Mouse (Mus musculus): ENCODE results near the gene Cradd.
A peak's percentile ranks its signal among the peaks of the same experiment; 100 is the strongest.

Cradd gene

DNA sequence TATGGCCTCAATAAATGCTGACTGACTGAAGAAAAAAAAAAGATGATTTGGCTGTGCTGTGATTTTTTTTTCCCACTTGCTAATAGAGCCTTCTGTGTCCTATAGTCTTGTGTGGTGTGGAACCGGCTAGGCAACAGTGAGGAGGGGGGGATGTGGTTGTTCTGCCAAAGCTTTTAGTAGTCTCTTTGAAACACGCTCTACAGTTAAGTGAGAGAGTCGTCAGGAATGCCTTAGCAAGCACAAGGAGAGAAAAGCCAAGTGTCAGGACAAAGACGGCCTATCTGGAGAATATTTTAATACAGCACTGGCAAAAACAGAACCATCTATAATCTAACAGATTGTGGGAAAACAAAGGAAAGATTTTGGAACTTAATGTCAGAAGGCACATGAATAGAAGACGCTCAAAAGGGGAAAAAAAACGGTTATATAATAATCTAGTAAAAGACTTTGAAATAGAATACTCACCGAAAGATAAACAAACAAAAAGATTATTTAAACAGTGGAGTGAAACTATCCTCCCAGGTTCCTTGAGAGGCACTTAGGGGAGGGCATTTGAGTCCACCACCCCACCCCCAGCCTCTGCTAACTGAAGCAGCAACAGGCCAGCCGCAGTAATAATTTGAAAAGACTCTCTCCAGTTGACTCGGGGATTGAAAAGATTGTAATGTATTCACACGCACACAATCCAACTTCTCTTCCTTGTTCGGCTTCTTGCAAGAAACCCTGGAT is 16.9 kb downstream of the Cradd start:
- peak; percentile 76 for DNase-seq (ENCODE audit: low spot score)

DNA sequence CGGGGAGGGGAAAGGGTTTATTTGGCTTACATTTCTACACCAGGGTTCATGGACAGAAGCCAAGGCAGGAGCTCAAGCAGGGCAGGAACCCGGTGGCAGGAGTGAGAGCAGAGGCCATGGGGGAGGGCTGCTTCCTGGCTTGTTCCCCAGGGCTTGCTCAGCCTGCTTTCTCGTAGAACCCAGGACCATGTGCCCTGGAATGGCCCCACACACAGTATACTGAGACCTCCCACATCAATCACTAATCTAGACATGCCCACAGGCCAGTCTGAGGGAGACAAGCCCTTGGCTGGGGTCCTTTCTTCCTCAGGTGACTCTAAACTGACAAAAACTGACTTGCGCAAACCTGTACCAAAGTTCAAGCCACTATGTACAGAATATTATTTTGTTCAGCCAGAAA is 19.7 kb downstream of the Cradd start:
- DNase-seq (ENCODE audit: low spot score) = no peak

GRCm38 (mm10) chr10:95302211-95303163 is 21.4 kb downstream of the Cradd start:
- peak; percentile 65 for DNase-seq (ENCODE audit: low spot score)

GRCm38 (mm10) chr10:95300178-95300793 is 23.6 kb downstream of the Cradd start:
- DNase-seq (ENCODE audit: low spot score) = no peak

- DNase-seq (ENCODE audit: low spot score) = no peak
Measured at GRCm38 (mm10) chr10:95299808-95300133, 24.2 kb downstream of the Cradd start.

- DNase-seq (ENCODE audit: low spot score) = no peak
Measured at GRCm38 (mm10) chr10:95299010-95299807, 24.7 kb downstream of the Cradd start.

- DNase-seq (ENCODE audit: low spot score) = no peak
Measured at GRCm38 (mm10) chr10:95298504-95298903, 25.4 kb downstream of the Cradd start.

DNA sequence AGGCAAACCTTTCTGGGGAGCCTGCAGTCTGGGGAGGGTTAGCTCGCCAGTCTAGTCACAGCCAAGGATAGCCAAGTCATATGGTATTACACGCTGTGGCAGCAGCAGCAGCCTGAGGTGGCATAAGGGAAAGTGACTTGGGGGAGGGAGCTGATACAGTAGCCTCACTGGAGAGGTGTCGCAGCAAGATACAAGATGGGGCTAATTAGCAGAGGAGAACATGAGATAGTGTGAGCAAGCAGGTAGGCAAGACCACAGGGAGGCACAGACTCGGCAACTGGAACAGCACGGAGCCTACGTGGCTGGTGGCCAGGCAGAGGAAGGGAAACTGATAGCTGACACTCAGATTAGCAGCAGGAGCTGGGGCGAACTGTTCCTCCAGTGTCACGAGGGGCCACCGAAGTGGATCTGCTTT is 26.2 kb downstream of the Cradd start:
- DNase-seq (ENCODE audit: low spot score) = no peak

DNA sequence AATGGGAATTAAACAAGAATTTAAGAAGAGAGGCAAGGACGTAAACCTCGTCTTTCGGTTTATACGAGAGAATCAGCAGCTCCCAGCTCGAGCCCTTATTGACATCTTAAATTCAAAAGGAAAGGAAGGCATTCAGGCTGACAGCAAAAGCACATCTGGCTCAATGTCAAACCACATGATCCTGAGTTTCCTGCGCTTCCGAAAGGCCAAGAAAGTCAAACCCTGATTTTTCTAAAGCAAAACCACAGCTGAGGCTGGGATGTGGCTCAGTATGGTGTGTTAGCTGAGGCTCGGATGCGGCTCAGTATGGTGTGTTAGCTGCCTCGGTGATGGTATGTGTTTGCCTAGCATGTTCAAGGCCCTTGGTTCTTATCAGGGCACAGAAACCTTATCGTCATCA is 26.9 kb downstream of the Cradd start:
- DNase-seq (ENCODE audit: low spot score) = no peak

DNA sequence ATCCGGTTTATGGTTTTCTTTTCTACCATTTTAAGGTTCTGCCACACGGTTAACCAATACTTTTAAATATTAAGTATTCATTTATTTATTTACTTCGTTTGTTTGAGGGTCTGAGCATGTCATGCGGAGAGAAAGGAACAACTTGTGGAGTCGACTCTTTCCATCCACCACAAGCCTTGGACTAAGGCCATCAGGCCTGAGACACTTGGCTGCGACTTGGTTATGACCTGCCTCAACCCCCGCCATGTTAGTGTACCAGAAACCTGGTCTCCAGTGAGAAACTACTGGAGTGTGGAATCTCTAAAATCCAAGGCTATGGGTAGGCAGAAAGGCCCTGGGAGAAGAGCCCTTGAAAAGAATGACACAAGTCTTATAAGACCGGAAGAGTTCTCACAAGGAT is 30.7 kb downstream of the Cradd start:
- no peak for DNase-seq (ENCODE audit: low spot score)

DNA sequence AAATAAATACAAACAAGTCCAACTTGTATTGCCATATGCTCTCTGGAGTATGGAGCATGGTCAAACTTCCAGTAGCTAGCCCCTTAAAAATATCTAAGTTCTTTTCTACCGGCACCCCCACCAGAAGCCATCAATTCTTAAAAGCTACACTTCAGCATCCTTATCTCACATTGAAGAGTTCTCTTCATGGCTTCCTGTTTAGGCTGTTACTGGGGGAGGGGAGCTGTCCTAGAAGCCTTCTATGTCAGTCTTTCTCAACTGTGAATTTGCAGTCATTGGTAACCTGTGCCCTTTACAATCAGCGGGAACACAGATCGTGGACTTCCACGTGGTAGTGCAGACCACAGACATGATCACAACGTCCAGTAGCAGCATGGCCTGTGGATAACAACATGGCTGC is 31.7 kb downstream of the Cradd start:
- DNase-seq (ENCODE audit: low spot score) = no peak

- DNase-seq (ENCODE audit: low spot score) = peak; percentile 56
Measured at GRCm38 (mm10) chr10:95291133-95291876, 32.6 kb downstream of the Cradd start.

DNA sequence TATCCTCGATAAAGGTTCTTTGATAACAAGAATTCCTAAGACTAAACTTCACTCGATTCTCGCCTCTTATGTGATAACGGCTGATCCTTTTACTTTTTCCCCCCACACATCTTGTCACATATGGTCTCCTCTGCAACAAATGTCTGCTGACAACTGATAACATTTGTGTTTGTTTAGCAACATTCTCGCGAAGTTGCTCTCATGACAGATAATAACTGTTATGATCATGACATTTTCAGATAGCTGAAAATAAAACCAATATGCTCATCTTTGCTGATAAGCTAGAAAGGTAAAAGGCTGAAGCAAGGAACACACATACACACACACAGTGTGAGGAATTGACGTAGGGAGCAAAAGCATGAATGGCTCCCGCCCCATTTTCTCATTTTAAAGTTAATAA is 34.1 kb downstream of the Cradd start:
- DNase-seq (ENCODE audit: low spot score) = no peak

- DNase-seq (ENCODE audit: low spot score) = no peak
Measured at GRCm38 (mm10) chr10:95288206-95288605, 35.7 kb downstream of the Cradd start.

GRCm38 (mm10) chr10:95287351-95287750 is 36.6 kb downstream of the Cradd start:
- DNase-seq (ENCODE audit: low spot score) = no peak

GRCm38 (mm10) chr10:95283434-95283833 is 40.5 kb downstream of the Cradd start:
- no peak for DNase-seq (ENCODE audit: low spot score)

DNA sequence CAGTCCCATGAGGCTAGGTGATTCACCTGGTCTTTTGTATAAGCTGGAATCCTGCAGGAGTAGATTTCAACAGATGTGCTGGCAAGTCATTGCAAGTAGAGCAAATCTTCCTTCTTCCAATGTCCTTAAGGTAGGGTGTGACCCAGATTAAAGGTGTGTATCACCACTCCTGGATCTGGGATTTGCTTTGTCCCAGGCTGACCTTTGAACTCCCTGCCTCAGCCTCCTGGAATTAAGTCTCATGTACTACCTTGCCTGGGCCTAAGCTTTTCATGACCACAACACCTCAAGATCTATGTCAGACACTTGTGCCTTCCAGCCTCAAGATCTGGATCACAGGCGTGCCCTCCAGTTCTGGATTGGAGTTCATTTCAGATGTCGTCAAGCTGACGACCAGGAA is 41.9 kb downstream of the Cradd start:
- DNase-seq (ENCODE audit: low spot score) = no peak

GRCm38 (mm10) chr10:95281466-95281990 is 42.4 kb downstream of the Cradd start:
- DNase-seq (ENCODE audit: low spot score) = no peak

GRCm38 (mm10) chr10:95280327-95280726 is 43.6 kb downstream of the Cradd start:
- peak; percentile 32 for DNase-seq (ENCODE audit: low spot score)

DNA sequence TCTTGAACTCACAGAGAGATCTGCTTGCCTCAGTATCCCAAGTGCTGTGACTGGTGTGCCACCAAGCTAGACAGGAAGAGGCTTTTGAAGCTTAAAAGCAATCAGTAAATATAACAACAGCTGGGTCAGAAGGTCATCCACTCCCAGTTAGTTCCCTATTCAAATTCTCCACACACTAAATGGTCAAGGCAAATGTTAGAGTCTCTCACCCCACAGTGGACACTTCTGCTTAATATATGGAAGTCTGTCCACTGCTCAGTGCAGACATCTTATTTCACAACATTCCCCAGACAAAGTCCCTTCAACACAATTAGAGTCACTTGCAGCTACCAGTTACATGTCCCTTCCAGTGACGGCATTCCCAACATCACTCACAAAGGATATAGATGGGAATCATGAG is 44.5 kb downstream of the Cradd start:
- peak; percentile 28 for DNase-seq (ENCODE audit: low spot score)

- DNase-seq (ENCODE audit: low spot score) = no peak
Measured at GRCm38 (mm10) chr10:95278085-95278484, 45.8 kb downstream of the Cradd start.

All from lung, postnatal 25 days (tissue).